7 mouse cellular contexts compared by ENCODE assay signal in the genomic region with DNA sequence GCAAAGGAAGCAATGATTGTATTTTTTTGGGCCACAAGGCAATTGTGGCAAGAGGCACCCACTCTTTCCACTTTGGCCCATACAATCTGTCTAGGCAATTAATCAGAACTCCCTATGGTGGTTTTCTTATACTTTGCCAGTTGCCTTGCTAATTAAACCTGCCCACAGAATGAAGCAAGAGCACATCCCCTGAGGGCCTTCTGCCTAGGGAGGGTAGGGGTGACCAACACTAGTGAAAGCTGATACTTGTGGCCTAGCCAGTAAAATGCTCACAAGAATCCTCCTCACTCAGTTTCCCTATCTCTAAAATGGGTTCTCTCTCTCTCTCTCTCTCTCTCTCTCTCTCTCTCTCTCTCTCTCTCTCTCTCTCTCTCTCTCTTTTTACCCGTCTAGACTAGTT. TPM values are rescaled to one million over a fixed set of nuclear protein-coding genes. Genes with fewer than 3 reads are reported as not detected.
DNase-seq lines count a peak whose midpoint lies in the region; ATAC-seq and TF ChIP-seq lines count a peak whose summit lies in the region.

No protein-coding gene starts in this region.

- H3K4me3 ChIP-seq in lung, embryonic 16.5 days (ENCODE audit: low read length) = peak overlapping the region; percentile 64
- peak overlapping the region; percentile 55 for H3K4me3 ChIP-seq in forebrain, embryonic 12.5 days (replicated peaks)
- peak overlapping the region; percentile 55 for H3K4me3 ChIP-seq in limb, embryonic 14.5 days (replicated peaks; ENCODE audit: low read length)
- H3K4me3 ChIP-seq in stomach, embryonic 15.5 days (replicated peaks) = peak overlapping the region; percentile 59

- ATAC-seq in lung, embryonic 16.5 days (ENCODE audit: low read depth) = no peak
- ATAC-seq in forebrain, embryonic 12.5 days (ENCODE audit: low FRiP score) = 0 out of 2 replicates have a peak, but pooled peaks have one; percentile 47
- no peak for ATAC-seq in limb, embryonic 14.5 days (ENCODE audit: low FRiP score, low read depth)
- ATAC-seq in stomach, embryonic 15.5 days (ENCODE audit: insufficient read depth, low FRiP score, low read depth) = no peak

- H3K27me3 ChIP-seq in lung, embryonic 16.5 days (ENCODE audit: control insufficient read depth, insufficient read depth, low read depth, low read length) = no peaks in the 10 kb centered on the region
- no peaks in the 10 kb centered on the region for H3K27me3 ChIP-seq in forebrain, embryonic 12.5 days
- no peaks in the 10 kb centered on the region for H3K27me3 ChIP-seq in limb, embryonic 14.5 days (ENCODE audit: control insufficient read depth, insufficient read depth, low read length)
- H3K27me3 ChIP-seq in stomach, embryonic 15.5 days (replicated peaks) = no peaks in the 10 kb centered on the region

- H3K9me3 ChIP-seq in lung, embryonic 16.5 days (ENCODE audit: control insufficient read depth, low read length) = no peaks in the 10 kb centered on the region
- no peaks in the 10 kb centered on the region for H3K9me3 ChIP-seq in forebrain, embryonic 12.5 days
- H3K9me3 ChIP-seq in limb, embryonic 14.5 days (ENCODE audit: control insufficient read depth, low read length) = no peaks in the 10 kb centered on the region
- no peaks in the 10 kb centered on the region for H3K9me3 ChIP-seq in stomach, embryonic 15.5 days

- H3K4me2 ChIP-seq in lung, embryonic 16.5 days (ENCODE audit: low read depth, low read length) = peak overlapping the region; percentile 56
- peak overlapping the region; percentile 51 for H3K4me2 ChIP-seq in forebrain, embryonic 12.5 days
- H3K4me2 ChIP-seq in limb, embryonic 14.5 days (replicated peaks; ENCODE audit: low read depth, low read length, severe bottlenecking) = peak overlapping the region; percentile 48
- peak overlapping the region; percentile 47 for H3K4me2 ChIP-seq in stomach, embryonic 15.5 days

- H3K4me1 ChIP-seq in lung, embryonic 16.5 days (replicated peaks; ENCODE audit: control insufficient read depth, insufficient read depth, low read length) = no peaks in the 10 kb centered on the region
- no peaks in the 10 kb centered on the region for H3K4me1 ChIP-seq in forebrain, embryonic 12.5 days
- no peaks in the 10 kb centered on the region for H3K4me1 ChIP-seq in limb, embryonic 14.5 days (ENCODE audit: control insufficient read depth, insufficient read depth, low read length)
- H3K4me1 ChIP-seq in stomach, embryonic 15.5 days = no peaks in the 10 kb centered on the region

- no peak for TF ChIP-seq POLR2A in limb, embryonic 14.5 days (IDR thresholded peaks at IDR 0.05; ENCODE audit: borderline replicate concordance, extremely low read depth, insufficient read depth, insufficient read length)

- intact Hi-C loops in left cerebral cortex, postnatal 4 days (cut with DNase I) = no loop called here

- DNase-seq in lung, postnatal 25 days (ENCODE audit: low spot score) = no peak
- no peak for DNase-seq in limb, embryonic 14.5 days (ENCODE audit: low spot score)
- DNase-seq in left cerebral cortex, postnatal 4 days = no peak
- no peak for DNase-seq in embryo, embryonic 11 days

- no peaks in the 10 kb centered on the region for H3K36me3 ChIP-seq in lung, embryonic 16.5 days (ENCODE audit: control insufficient read depth, insufficient read depth, low read length)
- H3K36me3 ChIP-seq in forebrain, embryonic 12.5 days (replicated peaks) = no peaks in the 10 kb centered on the region
- no peaks in the 10 kb centered on the region for H3K36me3 ChIP-seq in limb, embryonic 14.5 days (ENCODE audit: control insufficient read depth, insufficient read depth, low read length)
- no peaks in the 10 kb centered on the region for H3K36me3 ChIP-seq in stomach, embryonic 15.5 days

- H3K27ac ChIP-seq in lung, embryonic 16.5 days (ENCODE audit: low read length) = no peak overlapping the region
- no peak overlapping the region for H3K27ac ChIP-seq in forebrain, embryonic 12.5 days
- no peak overlapping the region for H3K27ac ChIP-seq in limb, embryonic 14.5 days (replicated peaks; ENCODE audit: low read depth, low read length)
- H3K27ac ChIP-seq in stomach, embryonic 15.5 days = no peak overlapping the region

- 18% methylated on average over 1 of the region's 1 CpGs for WGBS in lung, embryonic 16.5 days
- 43% methylated on average over 1 of the region's 1 CpGs for WGBS in forebrain, embryonic 12.5 days
- 40% methylated on average over 1 of the region's 1 CpGs for WGBS in limb, embryonic 14.5 days
- no CpG with 5 or more reads among the region's 1 CpGs for WGBS in stomach, embryonic 15.5 days

- peak overlapping the region; percentile 72; the same call in 1 of the 2 replicates for H3K9ac ChIP-seq in lung, embryonic 16.5 days (ENCODE audit: low read length)
- no peak overlapping the region for H3K9ac ChIP-seq in forebrain, embryonic 12.5 days
- H3K9ac ChIP-seq in limb, embryonic 14.5 days (ENCODE audit: low read depth, low read length, severe bottlenecking) = 0 out of 2 replicates have a peak overlapping the region, but pooled peaks have one; percentile 70
- no peak overlapping the region for H3K9ac ChIP-seq in stomach, embryonic 15.5 days

RNA-seq across cellular contexts. Expression of a gene that starts 0.4 kb away (rescaled TPM):
- polyA plus RNA-seq in lung, embryonic 16.5 days (2015; fragmentation: Nextera tagmentation; extraction: Ambion mirVana) = 8.4 and 9.1 TPM in 2 replicates
- polyA plus RNA-seq in forebrain, embryonic 12.5 days (2016; fragmentation: Nextera tagmentation; extraction: Ambion mirVana) = 7.8 and 7.9 TPM in 2 replicates
- 4.3 and 5.5 TPM in 2 replicates for polyA plus RNA-seq in limb, embryonic 14.5 days (2012; rRNA removed)
- 5.0 and 6.3 TPM in 2 replicates for polyA plus RNA-seq in limb, embryonic 14.5 days (2014; fragmentation: Nextera tagmentation; extraction: Ambion mirVana)
- 6.4 and 6.9 TPM in 2 replicates for polyA plus RNA-seq in stomach, embryonic 15.5 days (2015; fragmentation: Nextera tagmentation; extraction: Ambion mirVana)
- total RNA-seq in left cerebral cortex, postnatal 4 days (2021) = 10 to 100 TPM; 13.6 to 14.9 TPM

Comparison
In these comparisons a context has a peak if more than half of its experiments do, and no peak if none do; other contexts are left out.
1. H3K9ac ChIP-seq: peak in lung, embryonic 16.5 days (single experiment) and limb, embryonic 14.5 days (single experiment); none in forebrain, embryonic 12.5 days (single experiment) and stomach, embryonic 15.5 days (single experiment).
2. Peak in every context shown above with its lines, with median percentiles within 50 percentile points of each other: H3K4me2 ChIP-seq and H3K4me3 ChIP-seq.